Mouse (Mus musculus): ENCODE measurements around the gene F12.
"Not testable (repeated sequence)": the region's sequence is repeated elsewhere in the genome, so short reads cannot be mapped to it uniquely, and the experiment has no call there.

Gene F12

DNA sequence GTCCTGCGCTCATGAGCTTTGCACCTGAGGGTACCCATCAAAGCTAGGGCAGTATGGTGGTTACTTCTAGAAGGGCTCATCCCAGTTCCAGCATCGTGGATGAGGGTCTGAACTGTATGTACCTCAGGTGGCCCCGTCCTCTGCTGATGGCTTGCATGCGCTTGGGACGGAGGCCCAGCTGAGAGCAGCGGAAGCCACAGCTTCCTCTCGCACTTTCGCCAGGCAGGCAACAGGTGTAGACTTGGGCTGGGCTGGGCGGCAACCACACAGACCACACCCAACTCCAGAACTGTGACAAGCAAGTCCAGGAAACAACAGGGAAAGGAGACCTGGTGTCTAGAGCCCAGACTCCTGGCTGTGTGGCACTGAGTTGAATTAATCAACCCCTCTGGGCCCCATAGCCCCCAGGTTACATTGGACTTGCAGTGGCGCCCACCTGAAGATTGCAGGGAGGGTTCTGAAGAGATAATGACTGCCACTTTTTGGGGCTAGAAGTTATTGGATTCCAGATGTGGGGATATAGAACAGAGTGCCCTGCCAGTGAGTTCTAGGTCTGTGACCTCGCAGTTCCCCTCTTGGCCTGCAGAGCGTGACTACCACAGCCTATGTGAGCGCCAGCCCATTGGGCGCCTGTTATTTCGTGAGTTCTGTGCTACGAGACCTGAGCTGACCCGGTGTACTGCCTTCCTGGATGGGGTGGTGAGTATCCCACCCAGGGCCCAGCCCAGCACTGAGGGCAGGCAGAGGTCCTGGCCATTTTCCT is 23.3 kb upstream of the F12 start:
- DNase-seq (ENCODE audit: low read depth, low spot score) = no peak

DNA sequence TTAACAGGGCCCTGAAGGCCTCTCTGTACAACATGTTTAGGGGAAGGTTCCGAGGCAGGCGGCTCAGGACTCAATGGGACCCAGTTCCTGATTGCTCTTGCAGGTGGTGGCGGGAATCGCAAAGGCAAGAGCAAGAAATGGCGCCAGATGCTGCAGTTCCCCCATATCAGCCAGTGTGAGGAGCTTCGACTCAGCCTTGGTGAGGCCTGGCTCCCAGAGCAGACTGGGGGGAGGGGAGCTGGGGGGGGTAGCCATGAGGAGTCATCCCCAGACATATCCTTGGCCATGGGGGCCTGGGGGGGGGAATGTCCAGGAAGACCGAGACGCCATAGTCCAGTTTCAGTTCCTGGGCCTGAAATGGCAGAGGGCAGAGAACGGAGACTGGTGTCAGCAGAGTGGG is 22.6 kb upstream of the F12 start:
- DNase-seq (ENCODE audit: low read depth, low spot score) = no peak

DNA sequence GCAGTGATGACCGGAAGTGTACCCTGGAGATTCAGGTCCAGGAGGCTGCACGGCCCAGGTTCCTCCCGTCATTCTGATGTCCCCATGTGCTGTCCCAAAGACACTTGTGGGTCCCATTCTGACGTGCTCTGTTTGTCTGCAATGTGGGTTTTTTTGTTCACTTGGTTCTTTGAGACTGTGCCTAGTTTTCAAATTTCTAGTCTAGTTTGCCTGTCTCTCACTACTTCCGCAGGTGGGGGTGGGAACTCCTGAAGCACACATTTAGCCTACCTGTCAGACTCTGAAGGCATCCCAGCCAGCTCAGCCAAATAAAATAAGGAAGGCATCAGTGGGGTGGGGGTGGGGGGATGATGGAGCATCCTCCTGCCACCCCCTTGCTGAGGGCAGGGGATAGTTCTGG is 21.5 kb upstream of the F12 start:
- no peak for DNase-seq (ENCODE audit: low read depth, low spot score)

DNA sequence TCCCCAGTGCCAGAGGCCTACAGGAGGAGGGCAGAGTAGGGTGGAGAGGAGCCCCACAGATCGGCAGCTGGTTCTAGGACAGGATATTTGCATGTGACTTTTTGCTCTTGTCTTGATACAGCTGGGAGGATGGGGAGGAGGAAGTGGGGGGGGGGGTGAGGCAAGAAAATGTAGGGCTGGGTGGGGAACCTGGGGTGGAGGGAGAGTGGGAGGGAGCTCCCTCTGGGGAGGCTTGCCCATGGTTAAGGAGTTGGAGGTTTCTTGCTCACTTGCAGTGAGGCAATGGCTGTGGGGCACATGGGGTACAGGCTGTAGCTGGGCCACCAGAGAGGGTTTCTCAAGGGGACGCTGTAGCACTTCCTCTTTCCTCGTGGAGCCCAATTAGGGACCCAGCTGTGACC is 20.9 kb upstream of the F12 start:
- no peak for DNase-seq (ENCODE audit: low read depth, low spot score)

DNA sequence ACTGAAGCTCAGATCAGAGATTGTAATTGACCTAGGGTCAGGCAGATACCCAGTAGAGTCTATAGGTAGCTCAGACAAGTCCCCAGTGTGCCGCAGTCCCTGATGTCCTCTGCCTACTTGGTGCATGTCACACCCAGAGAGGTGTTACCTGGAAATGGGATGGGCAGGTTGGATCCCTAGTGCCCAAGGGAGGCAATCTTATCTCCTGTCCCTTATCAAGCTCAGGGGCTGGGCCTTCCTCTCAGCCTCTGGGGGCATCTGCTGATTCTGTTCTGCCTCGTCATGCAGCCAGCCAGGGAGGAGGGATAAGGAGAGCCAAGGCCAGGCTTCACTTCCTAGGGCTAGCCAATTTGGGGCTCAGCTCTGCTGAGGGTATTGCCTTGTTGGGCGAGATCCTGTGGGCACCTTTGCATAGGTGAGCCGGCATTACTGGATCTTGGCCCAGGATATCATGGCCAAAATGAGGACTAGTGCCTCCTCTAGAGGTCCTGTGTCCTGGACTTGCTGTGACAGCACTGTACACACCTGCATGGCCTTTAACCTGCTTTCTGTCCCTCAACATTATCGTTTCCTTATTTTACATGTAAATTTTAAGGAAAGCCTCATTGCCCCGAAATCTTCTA is 20.0 kb upstream of the F12 start:
- DNase-seq (ENCODE audit: low read depth, low spot score) = no peak

DNA sequence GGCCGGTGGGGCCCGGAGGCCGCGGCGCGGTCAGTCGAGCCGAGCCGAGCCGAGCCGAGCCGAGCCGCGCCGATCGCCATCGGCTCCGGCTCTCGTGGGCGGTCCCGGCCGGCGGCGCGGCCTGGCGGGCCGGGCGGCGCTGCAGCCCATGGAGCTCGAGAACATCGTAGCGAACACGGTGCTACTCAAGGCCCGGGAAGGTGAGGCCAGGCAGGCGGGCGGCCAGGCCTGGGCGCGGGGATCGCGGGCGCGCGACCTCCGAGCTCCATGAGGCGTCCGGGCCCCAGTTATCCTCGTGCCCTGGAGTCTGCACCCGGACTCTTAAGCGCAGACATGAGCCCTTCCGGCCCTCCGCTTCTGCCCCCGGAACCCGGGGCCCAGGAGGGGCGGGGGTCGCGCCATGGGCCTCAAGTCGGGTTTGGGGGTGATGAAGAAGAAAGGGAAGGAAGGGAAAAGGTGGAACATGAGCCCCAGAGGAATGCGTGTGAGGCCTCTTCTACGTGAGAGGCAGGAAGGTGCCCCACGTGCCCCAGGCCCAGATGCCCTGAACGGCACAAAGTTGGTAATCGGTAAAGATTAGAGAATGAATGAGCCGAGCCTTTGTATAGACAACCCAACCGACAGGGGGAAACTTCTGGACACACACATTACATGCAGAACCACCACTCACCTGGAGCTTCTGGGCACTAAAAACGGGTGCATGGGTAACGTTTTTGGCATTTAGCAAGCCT is 18.9 kb upstream of the F12 start:
- no peak for DNase-seq (ENCODE audit: low read depth, low spot score)

DNA sequence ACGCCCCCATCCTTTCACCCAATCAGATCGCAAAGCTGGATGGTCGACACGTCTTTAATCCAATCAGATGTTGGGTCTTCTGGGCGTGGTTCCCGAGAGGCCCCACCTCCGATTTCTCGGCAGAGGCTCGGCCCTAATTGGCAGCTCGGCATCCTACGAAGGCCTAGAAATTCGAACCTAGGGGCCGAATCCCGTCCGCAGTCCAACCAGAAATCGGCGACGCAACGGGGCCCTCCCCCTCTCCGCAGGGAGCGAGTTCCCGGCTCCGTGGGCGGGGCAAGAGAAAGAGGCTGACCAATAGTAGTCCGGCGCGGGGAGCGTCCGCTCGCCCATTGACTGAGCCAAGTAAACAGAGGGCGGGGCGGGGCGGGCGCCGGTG is 18.3 kb upstream of the F12 start, which contains the start of gene Grk6:
TSS of gene Grk6 (plus strand) at position 136 of the 379 bp plus-strand sequence.
- peak; percentile 100 for DNase-seq (ENCODE audit: low read depth, low spot score)

DNA sequence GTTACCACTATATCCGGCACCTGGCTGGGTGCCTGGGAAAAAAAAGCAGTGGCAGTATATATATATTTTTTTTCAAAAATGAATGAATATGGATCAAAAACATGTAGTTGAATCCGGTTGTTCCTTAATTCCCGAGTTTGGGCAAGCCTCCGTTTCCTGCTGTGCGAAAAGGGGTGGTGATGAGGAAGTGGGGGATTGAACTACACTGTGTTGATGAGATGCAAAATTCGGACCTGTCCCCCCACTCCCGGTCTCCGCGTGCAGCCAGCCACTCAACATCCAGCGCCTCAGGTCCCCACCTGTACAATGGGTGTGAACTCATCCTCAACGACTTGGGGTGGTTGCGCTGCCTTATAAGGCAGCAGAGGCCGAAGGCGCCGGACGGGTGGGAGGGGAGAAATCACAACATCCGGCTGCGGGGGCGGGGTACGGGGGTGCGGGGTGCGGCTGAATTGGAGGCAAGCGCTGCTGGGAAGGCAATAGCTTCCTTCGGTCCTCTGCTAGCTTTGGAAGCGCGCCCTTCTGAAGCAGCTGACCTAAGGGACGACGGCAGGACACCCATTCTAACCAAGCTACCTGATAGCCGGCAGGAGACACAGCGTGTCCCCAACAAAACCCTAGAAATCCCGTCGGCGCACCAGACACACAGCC is 17.8 kb upstream of the F12 start:
- no peak for DNase-seq (ENCODE audit: low read depth, low spot score)

DNA sequence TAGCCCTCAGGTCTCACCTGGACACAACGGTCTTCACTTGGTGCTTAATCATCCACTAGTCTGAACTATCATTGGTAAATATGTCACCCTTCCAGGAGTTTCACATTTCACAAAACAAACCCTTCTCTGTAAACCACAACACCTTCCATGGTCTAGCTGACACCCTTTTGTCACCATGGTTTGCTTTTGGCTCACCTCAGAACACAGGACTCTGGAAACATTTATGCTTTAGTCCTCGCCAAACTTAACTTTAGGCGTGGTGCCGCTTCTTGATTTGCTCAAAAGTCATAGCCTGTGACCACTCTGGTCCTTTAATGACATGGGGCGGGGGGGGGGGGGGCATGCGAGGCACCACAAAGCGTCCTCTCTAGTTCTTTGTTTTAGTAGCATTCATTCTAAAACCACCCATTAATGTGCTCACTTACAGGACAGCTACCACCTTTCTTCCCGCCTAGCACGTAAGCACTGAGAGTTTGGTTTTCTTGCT is 17.2 kb upstream of the F12 start:
- no peak for DNase-seq (ENCODE audit: low read depth, low spot score)

DNA sequence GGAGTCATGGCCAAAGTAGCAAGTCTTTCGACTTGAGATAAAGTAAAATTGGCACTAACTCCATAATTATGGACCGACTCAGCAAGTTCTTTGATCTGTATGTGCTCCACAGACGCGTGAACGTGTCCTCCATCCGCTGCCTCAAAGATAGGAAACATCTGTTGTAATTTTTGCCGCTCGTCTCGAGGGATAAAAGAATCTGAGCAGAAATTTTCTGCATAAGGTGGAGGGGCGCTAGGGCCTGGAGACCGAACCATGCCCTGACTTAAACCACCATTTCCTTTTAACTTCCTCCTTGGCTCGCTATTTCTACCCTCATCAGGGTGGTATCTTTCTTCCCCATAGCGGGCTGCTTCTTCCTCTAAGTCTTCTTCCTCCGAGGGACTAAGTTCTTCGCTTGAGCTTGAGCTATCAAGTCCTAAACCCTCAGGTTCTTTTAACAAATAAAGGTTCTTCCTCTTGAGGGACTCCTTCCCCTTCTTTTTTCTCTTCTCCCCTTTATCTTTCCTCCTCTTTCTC is 10.6 kb upstream of the F12 start:
- DNase-seq (ENCODE audit: low read depth, low spot score) = not testable (repeated sequence)

DNA sequence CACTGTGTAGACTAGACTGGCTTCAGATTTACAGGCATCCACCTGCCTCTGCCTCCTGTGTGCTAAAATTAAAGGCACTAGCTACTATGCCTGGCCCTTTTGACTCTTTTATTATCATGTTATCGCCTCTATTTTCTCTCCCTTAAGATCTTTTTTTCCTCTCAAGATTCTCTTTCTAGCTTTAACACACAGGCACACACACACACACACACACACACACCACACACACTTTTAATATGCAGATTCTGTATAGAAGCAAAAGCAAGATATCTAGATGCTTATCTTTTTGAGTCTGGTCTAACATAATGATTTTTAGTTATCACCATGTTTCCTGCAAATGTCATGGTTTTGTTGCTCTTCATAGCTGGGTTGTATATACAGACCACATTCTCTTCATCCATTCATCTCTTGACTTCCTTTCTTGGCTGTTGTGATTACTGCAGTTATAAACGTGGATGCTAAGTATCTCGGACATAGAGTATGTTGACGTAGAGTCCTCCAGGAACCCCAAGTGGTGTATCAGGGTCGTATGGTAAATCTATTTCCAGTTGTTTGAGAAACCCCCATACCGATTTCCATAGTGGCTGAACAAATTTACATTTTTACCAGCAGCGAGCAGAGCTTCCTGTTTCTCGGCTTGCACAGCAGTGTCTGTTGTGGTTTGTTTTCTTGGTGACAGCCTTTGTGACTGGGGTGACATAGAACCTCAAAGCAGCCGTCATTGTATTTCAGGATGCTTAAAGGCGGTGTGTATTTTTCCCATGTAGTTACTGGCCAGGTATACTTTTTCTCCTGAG is 5.5 kb upstream of the F12 start:
- DNase-seq (ENCODE audit: low read depth, low spot score) = no peak

DNA sequence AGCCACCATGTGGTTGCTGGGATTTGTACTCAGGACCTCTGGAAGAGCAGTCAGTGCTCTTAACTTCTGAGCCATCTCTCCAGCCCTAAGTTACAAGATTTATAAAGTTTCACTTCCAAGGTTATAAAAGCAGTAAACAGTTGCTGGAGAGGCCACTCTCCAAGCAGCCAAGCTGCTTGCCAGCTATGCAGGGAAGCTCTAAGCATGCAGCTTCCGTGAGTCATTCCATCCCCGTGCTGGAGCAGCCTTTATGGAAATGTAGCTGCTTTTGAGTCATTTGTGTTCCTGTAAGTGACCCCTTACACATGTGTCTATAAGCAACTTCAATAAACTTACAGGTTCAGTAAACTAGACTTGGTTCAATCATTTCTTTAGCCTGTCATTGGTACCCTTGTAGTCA is 4.0 kb upstream of the F12 start:
- DNase-seq (ENCODE audit: low read depth, low spot score) = no peak

DNA sequence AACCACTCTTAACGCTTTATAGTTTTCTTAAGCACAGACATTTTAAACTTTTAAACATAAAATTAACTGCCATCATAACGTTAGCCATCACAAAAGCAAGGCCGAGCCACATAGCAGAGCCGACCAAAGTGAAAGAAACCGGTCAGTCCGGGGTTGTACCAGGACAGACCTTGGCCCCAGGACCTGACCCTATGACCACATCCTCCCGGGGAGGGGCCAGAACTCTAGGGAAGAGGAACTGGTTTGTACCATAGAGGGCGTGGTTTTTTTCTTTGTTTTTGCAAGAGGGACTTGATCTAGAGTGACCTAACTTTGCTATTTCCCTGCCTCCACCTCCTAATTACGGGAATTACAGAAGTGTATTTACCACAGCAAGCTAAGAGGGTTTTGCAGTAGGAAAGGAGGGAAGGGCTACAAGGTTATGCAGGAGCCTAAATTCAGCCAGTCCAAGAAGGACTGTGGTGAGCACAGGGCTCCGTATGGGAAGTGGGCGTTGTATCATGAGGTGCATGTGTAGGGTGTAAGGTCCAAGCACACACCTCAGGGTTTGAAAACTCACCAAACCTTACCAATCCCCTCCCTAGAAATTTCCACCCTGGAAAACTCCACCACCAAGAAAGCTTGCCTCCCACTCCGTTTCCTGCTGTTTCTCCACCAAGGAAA is 2.8 kb upstream of the F12 start:
- DNase-seq (ENCODE audit: low read depth, low spot score) = no peak

DNA sequence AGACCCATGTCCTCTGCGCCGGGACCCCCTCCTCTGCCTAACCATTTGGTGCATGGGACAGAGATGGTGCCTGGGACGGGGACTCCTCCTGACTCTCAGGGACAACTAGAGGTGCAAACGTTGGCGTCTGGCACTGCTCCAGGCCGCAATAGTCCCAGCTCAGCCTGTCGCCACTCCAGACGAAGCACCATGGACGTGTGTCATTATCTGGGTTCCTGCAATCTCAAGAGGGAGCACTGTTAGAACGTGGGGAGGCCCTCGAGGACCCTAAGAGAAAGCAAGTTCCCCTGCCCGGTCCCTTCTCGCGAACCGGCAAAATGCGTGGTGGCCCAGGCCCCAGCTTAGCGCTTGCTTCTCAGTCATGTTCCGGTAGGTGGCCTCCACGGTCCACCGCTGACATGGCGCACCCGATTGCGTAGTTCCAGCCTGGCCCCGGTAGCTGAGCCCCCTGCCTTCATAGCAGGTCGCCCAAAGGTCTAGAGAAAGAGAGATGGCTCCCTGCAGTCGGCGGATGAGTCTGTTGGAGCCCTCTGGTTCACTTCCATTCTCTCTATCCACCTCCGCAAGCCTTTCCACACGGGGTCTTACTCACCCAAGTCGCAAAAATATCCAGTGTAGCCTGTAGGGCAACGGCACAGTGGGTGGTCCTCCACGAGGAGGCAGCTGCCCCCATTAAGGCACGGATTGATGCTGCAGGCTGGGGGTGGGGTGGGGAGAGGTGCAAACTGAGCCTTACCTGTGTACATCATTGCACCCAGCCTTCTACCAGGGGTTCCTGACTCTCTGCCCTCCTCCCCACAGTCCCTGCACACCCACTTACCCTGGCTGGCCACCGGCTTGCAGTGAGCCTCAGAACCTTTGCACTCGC is 5.4 kb downstream of the F12 start:
- peak; percentile 26 for DNase-seq (ENCODE audit: low read depth, low spot score)

DNA sequence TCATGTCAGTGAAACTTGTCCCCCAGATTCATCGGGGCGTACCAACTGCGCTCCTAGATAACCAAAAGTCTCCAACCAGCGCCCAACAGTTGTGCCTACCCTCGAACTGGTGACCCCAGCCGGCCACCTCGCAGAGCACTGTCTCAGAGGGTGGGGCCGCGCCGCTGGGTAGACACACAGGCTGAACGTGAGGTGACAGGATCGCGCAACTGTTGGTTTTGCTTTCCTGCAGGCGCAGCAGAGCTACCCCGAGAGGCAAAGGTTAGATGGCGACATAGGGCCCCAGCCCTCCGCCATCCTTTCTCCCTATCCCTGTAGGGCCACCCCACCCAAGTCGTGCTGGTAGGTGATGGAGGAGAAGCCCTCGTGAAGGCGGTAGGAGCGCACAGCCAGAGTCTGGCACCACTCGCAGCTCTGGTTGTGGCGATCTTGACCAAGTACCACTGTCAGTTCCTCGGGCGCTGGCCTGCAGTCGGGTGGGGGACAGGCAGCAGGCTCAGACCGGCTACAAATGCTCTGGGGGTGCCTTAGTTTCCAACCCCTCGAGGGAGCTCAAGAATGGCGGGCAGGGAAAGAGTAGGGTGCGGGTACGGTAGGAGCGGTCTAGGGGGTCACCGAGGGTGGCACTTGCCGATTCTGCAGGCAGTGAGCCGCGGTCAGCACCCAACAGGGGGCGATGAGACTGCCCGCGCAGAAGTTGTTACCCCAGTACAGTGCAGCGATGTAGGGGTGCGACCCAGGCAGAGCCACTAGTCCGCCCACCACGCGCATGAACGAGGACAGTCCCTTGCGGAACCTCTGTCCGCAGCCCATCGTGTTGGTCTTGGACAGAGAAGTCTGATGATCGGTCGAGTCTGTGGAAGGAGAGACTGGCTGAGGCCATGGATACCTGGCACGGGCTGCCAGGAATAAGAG is 6.3 kb downstream of the F12 start:
- DNase-seq (ENCODE audit: low read depth, low spot score) = no peak

DNA sequence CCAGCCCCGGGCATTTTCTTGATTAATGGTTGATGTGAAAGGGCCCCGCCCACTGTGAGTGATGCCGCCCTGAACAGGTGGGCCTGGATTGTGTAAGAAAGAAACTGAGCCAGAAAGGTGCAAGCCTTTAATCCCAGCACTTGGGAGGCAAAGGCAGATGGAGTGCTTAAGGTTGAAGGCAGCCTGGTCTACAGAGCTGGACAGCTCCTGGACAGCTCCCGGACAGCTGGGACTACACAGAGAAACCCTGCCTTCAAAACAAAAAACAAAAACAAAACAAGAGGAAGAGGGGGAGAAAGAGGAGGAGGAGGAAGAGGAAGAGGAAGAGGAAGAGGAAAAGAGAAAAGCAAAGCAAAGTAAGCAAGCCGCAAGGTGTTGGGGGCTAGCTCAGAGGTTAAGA is 7.5 kb downstream of the F12 start:
- DNase-seq (ENCODE audit: low read depth, low spot score) = no peak

DNA sequence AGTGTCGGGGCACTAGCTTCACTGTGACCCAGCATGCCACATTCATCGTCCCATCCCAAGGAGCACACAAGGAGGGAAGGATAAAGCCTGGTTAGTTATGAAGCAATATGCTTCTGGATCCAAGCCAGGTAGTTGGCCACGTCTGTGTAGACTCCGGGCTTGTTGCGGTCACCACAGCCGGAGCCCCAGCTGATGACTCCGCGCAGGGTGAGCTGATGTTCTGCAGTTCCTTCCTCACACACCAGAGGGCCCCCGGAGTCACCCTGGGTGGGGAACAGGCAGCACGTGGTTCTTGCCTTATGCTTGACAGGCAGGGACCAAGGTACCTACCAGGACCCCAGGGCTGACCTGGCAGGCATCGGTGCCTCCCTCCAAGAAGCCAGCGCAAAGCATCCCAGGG is 8.6 kb downstream of the F12 start:
- DNase-seq (ENCODE audit: low read depth, low spot score) = peak; percentile 33

DNA sequence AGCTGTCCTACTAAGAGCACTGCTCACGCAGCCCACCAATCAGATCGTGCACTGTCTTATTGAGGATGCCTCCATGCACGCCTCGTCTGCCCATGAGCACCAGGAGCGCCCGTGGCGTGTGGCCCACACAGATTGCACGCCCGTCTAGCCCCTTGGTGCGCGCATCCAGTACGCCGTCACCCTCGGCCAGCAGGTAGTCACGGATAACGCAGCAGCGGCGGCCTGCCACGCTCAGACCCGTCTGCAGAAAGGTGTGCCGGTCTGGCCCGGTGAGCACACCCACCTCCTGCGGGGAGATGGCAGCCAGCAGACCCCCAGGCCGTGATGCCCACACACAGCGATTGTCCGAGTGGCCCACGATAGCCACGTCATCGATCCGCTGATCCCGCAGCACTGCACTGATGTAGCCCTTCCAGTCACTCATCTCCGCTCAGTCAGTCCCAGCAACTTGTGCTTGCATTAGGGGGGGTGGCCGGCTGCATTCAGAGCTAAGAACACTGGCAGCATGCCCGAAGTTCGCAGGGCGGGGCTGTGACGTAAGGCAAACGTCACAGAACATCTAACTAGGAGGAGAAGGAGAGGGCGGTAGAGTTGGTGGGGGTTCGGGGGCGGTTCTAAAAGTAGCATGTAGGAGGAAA is 11.7 kb downstream of the F12 start, which contains the start of gene Pfn3:
TSS of gene Pfn3 (minus strand) at position 490 of the 638 bp plus-strand sequence.
- DNase-seq (ENCODE audit: low read depth, low spot score) = peak; percentile 79

All from telencephalon, adult 2 months (tissue).